Mouse (Mus musculus): ENCODE results near the gene Olfr625-ps1. TPM values are rescaled to one million over a fixed set of nuclear protein-coding genes. Genes with fewer than 3 reads are reported as not detected.

The Olfr625-ps1 gene
- total RNA-seq (2023; ENCODE audit: inconsistent age) = not detected in 4 replicates

GRCm38 (mm10) chr7:103682420-103682819 is at the start of gene Olfr625-ps1:
Gene Olfr625-ps1, plus strand, starts transcription at chr7:103682720.

GRCm38 (mm10) chr7:103642602-103643001 is 39.9 kb upstream of the Olfr625-ps1 start, which contains the start of gene Olfr622:
Gene Olfr622, minus strand, starts transcription at chr7:103642702.

GRCm38 (mm10) chr7:103663598-103663997 is 18.9 kb upstream of the Olfr625-ps1 start, which contains the start of gene Olfr623:
Gene Olfr623, minus strand, starts transcription at chr7:103663698.

GRCm38 (mm10) chr7:103671091-103671490 is 11.4 kb upstream of the Olfr625-ps1 start, which contains the start of gene Olfr624:
Gene Olfr624, minus strand, starts transcription at chr7:103671191.

GRCm38 (mm10) chr7:103714371-103714770 is 31.9 kb downstream of the Olfr625-ps1 start, which contains the start of gene Olfr243:
Gene Olfr243, plus strand, starts transcription at chr7:103714671.

GRCm38 (mm10) chr7:103730074-103730473 is 47.6 kb downstream of the Olfr625-ps1 start, which contains the start of gene Olfr628:
Gene Olfr628, plus strand, starts transcription at chr7:103730374.

Other genes with a start within 250 kb of the Olfr625-ps1 start
- not detected in 4 replicates for gene Olfr605, start 237.3 kb upstream of the Olfr625-ps1 start, total RNA-seq (2023; ENCODE audit: inconsistent age)
- gene Olfr606, start 233.7 kb upstream of the Olfr625-ps1 start, total RNA-seq (2023; ENCODE audit: inconsistent age) = not detected in 4 replicates
- not detected in 4 replicates for gene Olfr607, start 218.6 kb upstream of the Olfr625-ps1 start, total RNA-seq (2023; ENCODE audit: inconsistent age)
- gene Olfr608, start 212.8 kb upstream of the Olfr625-ps1 start, total RNA-seq (2023; ENCODE audit: inconsistent age) = not detected in 4 replicates
- gene Olfr609, start 184.7 kb upstream of the Olfr625-ps1 start, total RNA-seq (2023; ENCODE audit: inconsistent age) = not detected in 4 replicates
- gene Olfr610, start 170.6 kb upstream of the Olfr625-ps1 start, total RNA-seq (2023; ENCODE audit: inconsistent age) = not detected in 4 replicates
- gene Olfr611, start 161.9 kb upstream of the Olfr625-ps1 start, total RNA-seq (2023; ENCODE audit: inconsistent age) = not detected in 4 replicates
- gene Olfr612, start 140.0 kb upstream of the Olfr625-ps1 start, total RNA-seq (2023; ENCODE audit: inconsistent age) = not detected in 4 replicates
- not detected in 4 replicates for gene Olfr613, start 134.6 kb upstream of the Olfr625-ps1 start, total RNA-seq (2023; ENCODE audit: inconsistent age)
- not detected in 4 replicates for gene Olfr615, start 126.6 kb upstream of the Olfr625-ps1 start, total RNA-seq (2023; ENCODE audit: inconsistent age)
- gene Olfr616, start 113.6 kb upstream of the Olfr625-ps1 start, total RNA-seq (2023; ENCODE audit: inconsistent age) = not detected in 4 replicates
- gene Olfr617, start 109.7 kb upstream of the Olfr625-ps1 start, total RNA-seq (2023; ENCODE audit: inconsistent age) = not detected in 4 replicates
- not detected in 4 replicates for gene Olfr618, start 92.6 kb upstream of the Olfr625-ps1 start, total RNA-seq (2023; ENCODE audit: inconsistent age)
- gene Olfr619, start 82.1 kb upstream of the Olfr625-ps1 start, total RNA-seq (2023; ENCODE audit: inconsistent age) = not detected in 4 replicates
- not detected in 4 replicates for gene Olfr620, start 70.2 kb upstream of the Olfr625-ps1 start, total RNA-seq (2023; ENCODE audit: inconsistent age)
- gene Olfr622, start 40.0 kb upstream of the Olfr625-ps1 start, total RNA-seq (2023; ENCODE audit: inconsistent age) = not detected in 4 replicates
- not detected in 4 replicates for gene Olfr623, start 19.0 kb upstream of the Olfr625-ps1 start, total RNA-seq (2023; ENCODE audit: inconsistent age)
- gene Olfr624, start 11.5 kb upstream of the Olfr625-ps1 start, total RNA-seq (2023; ENCODE audit: inconsistent age) = not detected in 4 replicates
- not detected in 4 replicates for gene Olfr243, start 32.0 kb downstream of the Olfr625-ps1 start, total RNA-seq (2023; ENCODE audit: inconsistent age)
- gene Olfr628, start 47.7 kb downstream of the Olfr625-ps1 start, total RNA-seq (2023; ENCODE audit: inconsistent age) = not detected in 4 replicates
- not detected in 4 replicates for gene Olfr629, start 62.2 kb downstream of the Olfr625-ps1 start, total RNA-seq (2023; ENCODE audit: inconsistent age)
- gene Olfr630, start 74.6 kb downstream of the Olfr625-ps1 start, total RNA-seq (2023; ENCODE audit: inconsistent age) = not detected in 4 replicates
- gene Olfr69, start 88.9 kb downstream of the Olfr625-ps1 start, total RNA-seq (2023; ENCODE audit: inconsistent age) = not detected in 4 replicates
- not detected in 4 replicates for gene Olfr68, start 97.0 kb downstream of the Olfr625-ps1 start, total RNA-seq (2023; ENCODE audit: inconsistent age)
- gene Olfr67, start 109.1 kb downstream of the Olfr625-ps1 start, total RNA-seq (2023; ENCODE audit: inconsistent age) = not detected in 4 replicates
- gene Hbb-bt, start 131.3 kb downstream of the Olfr625-ps1 start, total RNA-seq (2023; ENCODE audit: inconsistent age) = 3.1 to 9.5 TPM (median 3.9 TPM) in 4 replicates
- gene Hbb-bs, start 145.4 kb downstream of the Olfr625-ps1 start, total RNA-seq (2023; ENCODE audit: inconsistent age) = 5.7 to 29.6 TPM (median 17.0 TPM) in 4 replicates
- not detected in 4 replicates for gene Hbb-bh2, start 157.8 kb downstream of the Olfr625-ps1 start, total RNA-seq (2023; ENCODE audit: inconsistent age)
- gene Hbb-bh1, start 160.4 kb downstream of the Olfr625-ps1 start, total RNA-seq (2023; ENCODE audit: inconsistent age) = 0.94 TPM in 1 of 4 replicates, not detected in the others
- not detected in 4 replicates for gene Hbb-y, start 170.5 kb downstream of the Olfr625-ps1 start, total RNA-seq (2023; ENCODE audit: inconsistent age)
- not detected in 4 replicates for gene Olfr66, start 203.5 kb downstream of the Olfr625-ps1 start, total RNA-seq (2023; ENCODE audit: inconsistent age)
- gene Olfr64, start 211.8 kb downstream of the Olfr625-ps1 start, total RNA-seq (2023; ENCODE audit: inconsistent age) = not detected in 4 replicates
- gene Olfr65, start 220.8 kb downstream of the Olfr625-ps1 start, total RNA-seq (2023; ENCODE audit: inconsistent age) = not detected in 4 replicates
- gene Olfr631, start 246.1 kb downstream of the Olfr625-ps1 start, total RNA-seq (2023; ENCODE audit: inconsistent age) = not detected in 4 replicates

All from B cell, adult (primary cell).